Mouse (Mus musculus): Measurements from ENCODE around the gene Vmn2r9. TPM values are rescaled to one million over a fixed set of nuclear protein-coding genes. Genes with fewer than 3 reads are reported as not detected.
"Not testable (repeated sequence)": the region's sequence is repeated elsewhere in the genome, so short reads cannot be mapped to it uniquely, and the experiment has no call there.

Vmn2r9 gene
- not detected in 2 replicates for polyA plus RNA-seq (2015; fragmentation: Nextera tagmentation; extraction: Ambion mirVana)

DNA sequence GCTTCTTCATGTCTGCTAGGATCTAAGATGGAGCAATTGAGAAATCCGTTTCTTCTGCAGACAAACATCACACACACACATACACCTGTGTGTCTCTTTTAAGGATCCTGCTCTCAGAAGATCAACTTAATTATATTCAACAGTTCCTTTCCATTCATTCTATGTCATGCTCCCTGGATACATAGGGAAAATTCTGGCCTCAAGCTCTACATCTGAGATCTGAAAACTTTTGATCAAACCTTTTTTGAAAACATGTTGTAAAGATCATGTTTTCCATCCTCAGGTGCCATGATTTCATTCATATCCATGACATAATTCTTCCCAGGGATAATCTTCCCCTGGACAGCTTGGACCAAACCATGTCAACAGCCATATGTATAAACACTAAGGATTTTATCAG lies at the start of gene Vmn2r9:
Vmn2r9 (minus strand) TSS at position 101 of the 400 bp plus-strand sequence.
- H3K4me1 ChIP-seq (replicated peaks); H3K36me3 ChIP-seq (replicated peaks); H3K9ac ChIP-seq; H3K4me2 ChIP-seq; H3K27ac ChIP-seq (replicated peaks); H3K4me3 ChIP-seq (replicated peaks); H3K27me3 ChIP-seq; H3K9me3 ChIP-seq (replicated peaks); ATAC-seq (ENCODE audit: insufficient read depth): not testable (repeated sequence)
- WGBS (ENCODE audit: insufficient replicate concordance) = 35% methylated on average over 1 of the region's 1 CpGs

- not testable (repeated sequence) for H3K27me3 ChIP-seq; H3K9me3 ChIP-seq (replicated peaks); ATAC-seq (ENCODE audit: insufficient read depth); H3K27ac ChIP-seq (replicated peaks); H3K9ac ChIP-seq; H3K36me3 ChIP-seq (replicated peaks); H3K4me3 ChIP-seq (replicated peaks); H3K4me2 ChIP-seq; H3K4me1 ChIP-seq (replicated peaks)
- 3% methylated on average over 1 of the region's 1 CpGs for WGBS (ENCODE audit: insufficient replicate concordance)
These were observed 14.3 kb upstream of the Vmn2r9 start for GRCm38 (mm10) chr5:108866746-108867145.

DNA sequence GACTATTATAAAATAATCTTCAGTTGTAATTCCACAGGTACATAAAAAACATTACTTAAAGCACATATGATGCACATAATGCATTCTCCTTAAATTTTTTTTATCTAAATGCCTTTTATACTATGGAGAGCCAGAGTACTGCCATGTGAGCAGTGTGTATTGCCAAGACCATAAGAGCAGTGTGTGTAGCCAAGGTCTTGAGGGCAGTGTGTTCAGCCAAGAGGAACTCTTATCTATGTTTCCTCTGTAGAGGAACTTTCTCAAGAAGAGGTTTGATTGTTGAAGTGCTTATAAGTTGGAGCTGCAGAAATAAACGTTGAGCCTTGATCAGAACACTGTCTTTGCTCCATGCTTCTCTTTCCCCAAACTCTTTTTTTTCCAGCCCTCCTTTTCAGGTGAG lies 2.9 kb downstream of the Vmn2r9 start:
- no peaks in the 10 kb centered on the region for H3K9me3 ChIP-seq (replicated peaks)
- ATAC-seq (ENCODE audit: insufficient read depth) = no peak
- WGBS (ENCODE audit: insufficient replicate concordance) = 11% methylated on average over 1 of the region's 1 CpGs
- no peaks in the 10 kb centered on the region for H3K4me1 ChIP-seq (replicated peaks)
- no peaks in the 10 kb centered on the region for H3K36me3 ChIP-seq (replicated peaks)
- H3K27ac ChIP-seq (replicated peaks) = no peak overlapping the region
- H3K4me2 ChIP-seq = no peak overlapping the region
- H3K27me3 ChIP-seq = no peaks in the 10 kb centered on the region
- H3K4me3 ChIP-seq (replicated peaks) = no peak overlapping the region
- no peak overlapping the region for H3K9ac ChIP-seq

DNA sequence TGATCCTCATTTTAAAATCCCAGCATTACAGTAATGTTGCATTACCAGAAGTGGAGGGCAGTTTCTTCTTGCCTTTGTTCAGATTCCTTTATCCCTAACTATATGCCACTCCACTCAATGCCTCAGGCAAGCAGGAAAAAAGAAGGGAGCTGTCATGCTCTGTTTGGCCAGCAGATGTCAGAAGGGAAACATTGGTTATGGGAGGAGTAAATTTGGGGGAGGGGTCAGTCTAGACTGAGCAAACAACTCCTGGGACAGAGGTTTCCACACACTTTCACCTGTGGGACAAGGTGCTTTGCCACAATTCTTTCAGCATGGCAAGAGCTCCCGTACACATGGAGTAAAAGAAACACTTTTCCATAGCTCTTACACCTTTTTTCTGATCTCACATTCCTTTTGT lies 16.2 kb downstream of the Vmn2r9 start:
- Histone ChIP-seq H3K27ac (replicated peaks) (no peak overlapping the region), H3K9ac (no peak overlapping the region), H3K27me3 (no peaks in the 10 kb centered on the region), H3K9me3 (replicated peaks) (no peaks in the 10 kb centered on the region), H3K36me3 (replicated peaks) (no peaks in the 10 kb centered on the region), H3K4me2 (no peak overlapping the region), H3K4me3 (replicated peaks) (no peak overlapping the region), H3K4me1 (replicated peaks) (no peaks in the 10 kb centered on the region)
- peak; percentile 18; the same call in 1 of the 2 replicates for ATAC-seq (ENCODE audit: insufficient read depth)
- WGBS (ENCODE audit: insufficient replicate concordance) = 43% methylated on average over 1 of the region's 1 CpGs

DNA sequence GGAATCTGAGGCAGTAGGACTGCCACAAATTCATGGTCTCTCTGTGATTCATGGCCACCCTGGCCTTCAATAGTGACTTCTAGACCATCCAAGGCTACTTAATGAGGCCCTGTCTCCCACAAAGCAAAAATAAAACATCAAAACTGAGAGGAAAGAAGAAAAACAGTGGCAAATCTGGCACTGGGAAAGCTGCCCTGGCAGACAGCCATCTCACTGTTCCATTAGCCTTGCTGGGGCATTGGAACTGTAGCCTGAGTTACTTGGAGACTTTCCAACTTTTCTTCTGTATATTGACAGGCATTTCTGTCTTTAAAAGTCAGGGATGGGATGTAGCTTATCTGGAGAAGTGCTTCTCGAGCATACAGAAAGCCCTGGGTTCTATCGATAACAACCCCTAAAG lies 29.1 kb downstream of the Vmn2r9 start:
- Histone ChIP-seq H3K4me1 (replicated peaks) (no peaks in the 10 kb centered on the region), H3K4me3 (replicated peaks) (no peak overlapping the region), H3K9ac (no peak overlapping the region), H3K36me3 (replicated peaks) (no peaks in the 10 kb centered on the region), H3K9me3 (replicated peaks) (no peaks in the 10 kb centered on the region), H3K4me2 (no peak overlapping the region), H3K27ac (replicated peaks) (no peak overlapping the region), H3K27me3 (no peaks in the 10 kb centered on the region)
- WGBS (ENCODE audit: insufficient replicate concordance) = 65% methylated on average over 2 of the region's 2 CpGs
- ATAC-seq (ENCODE audit: insufficient read depth) = no peak

DNA sequence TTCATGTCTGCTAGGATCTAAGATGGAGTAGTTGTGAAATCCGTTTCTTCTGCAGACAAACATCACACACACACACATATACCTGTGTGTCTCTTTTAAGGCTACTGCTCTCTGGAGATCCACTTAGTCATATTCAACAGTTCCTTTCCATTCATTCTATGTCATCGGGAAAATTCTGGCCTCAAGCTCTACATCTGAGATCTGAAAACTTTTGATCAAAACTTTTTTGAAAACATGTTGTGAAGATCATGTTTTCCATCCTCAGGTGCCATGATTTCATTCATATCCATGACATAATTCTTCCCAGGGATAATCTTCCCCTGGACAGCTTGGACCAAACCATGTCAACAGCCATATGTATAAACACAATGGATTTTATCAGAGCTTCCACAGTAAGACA lies 43.7 kb downstream of the Vmn2r9 start, which contains the start of gene Vmn2r8:
Vmn2r8 (minus strand) TSS at position 101 of the 400 bp plus-strand sequence.
- H3K27me3 ChIP-seq; H3K36me3 ChIP-seq (replicated peaks); H3K27ac ChIP-seq (replicated peaks); H3K4me3 ChIP-seq (replicated peaks); H3K9me3 ChIP-seq (replicated peaks); H3K4me2 ChIP-seq; ATAC-seq (ENCODE audit: insufficient read depth); H3K9ac ChIP-seq; H3K4me1 ChIP-seq (replicated peaks): not testable (repeated sequence)
- 49% methylated on average over 2 of the region's 2 CpGs for WGBS (ENCODE audit: insufficient replicate concordance)

DNA sequence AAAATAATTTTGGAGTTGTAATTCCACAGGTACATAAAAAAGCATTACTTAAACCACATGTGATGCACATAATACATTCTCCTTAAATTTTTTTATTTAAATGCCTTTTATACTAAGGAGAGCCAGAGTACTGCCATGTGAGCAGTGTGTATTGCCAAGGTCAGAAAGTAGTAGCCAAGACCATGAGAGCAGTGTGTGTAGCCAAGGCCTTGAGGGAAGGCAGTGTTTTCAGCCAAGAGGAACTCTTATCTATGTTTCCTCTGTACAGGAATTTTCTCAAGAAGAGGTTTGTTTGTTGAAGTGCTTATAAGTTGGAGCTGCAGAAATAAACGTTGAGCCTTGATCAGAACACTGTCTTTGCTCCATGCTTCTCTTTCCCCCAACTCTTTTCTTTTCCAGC lies 48.8 kb downstream of the Vmn2r9 start:
- Histone ChIP-seq H3K27ac (replicated peaks) (no peak overlapping the region), H3K27me3 (no peaks in the 10 kb centered on the region), H3K4me1 (replicated peaks) (no peaks in the 10 kb centered on the region), H3K9me3 (replicated peaks) (no peaks in the 10 kb centered on the region), H3K4me3 (replicated peaks) (no peak overlapping the region), H3K4me2 (no peak overlapping the region), H3K36me3 (replicated peaks) (no peaks in the 10 kb centered on the region), H3K9ac (no peak overlapping the region)
- WGBS (ENCODE audit: insufficient replicate concordance) = 24% methylated on average over 1 of the region's 1 CpGs
- ATAC-seq (ENCODE audit: insufficient read depth) = no peak

DNA sequence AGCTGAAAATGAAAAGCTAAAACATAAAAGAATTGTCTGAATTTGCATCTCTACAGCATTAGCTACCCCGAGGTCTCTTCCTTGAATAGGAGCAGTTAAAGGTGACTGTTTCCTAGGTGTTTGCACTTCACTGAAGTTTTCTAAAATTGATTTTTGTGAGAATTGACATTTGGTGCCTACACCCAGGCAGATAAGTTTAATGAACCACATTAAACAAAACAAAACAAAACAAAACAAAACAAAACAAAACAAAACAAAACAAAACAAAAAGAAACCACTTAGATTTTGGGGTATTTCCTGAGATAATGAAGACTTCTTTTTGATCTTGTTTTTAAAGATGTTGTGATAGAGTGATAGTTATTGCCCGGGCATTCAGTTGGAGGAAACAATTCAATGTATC lies 57.1 kb downstream of the Vmn2r9 start, which contains the start of gene Tmed11:
Tmed11 (minus strand) TSS at position 101 of the 400 bp plus-strand sequence.
- not testable (repeated sequence) for H3K9me3 ChIP-seq (replicated peaks); H3K36me3 ChIP-seq (replicated peaks); H3K27me3 ChIP-seq; H3K9ac ChIP-seq; ATAC-seq (ENCODE audit: insufficient read depth); H3K27ac ChIP-seq (replicated peaks); H3K4me2 ChIP-seq; H3K4me3 ChIP-seq (replicated peaks); H3K4me1 ChIP-seq (replicated peaks)
- 40% methylated on average over 2 of the region's 2 CpGs for WGBS (ENCODE audit: insufficient replicate concordance)

- H3K9ac ChIP-seq; H3K27me3 ChIP-seq; H3K4me2 ChIP-seq; H3K36me3 ChIP-seq (replicated peaks); ATAC-seq (ENCODE audit: insufficient read depth); H3K9me3 ChIP-seq (replicated peaks); H3K4me3 ChIP-seq (replicated peaks); H3K4me1 ChIP-seq (replicated peaks); H3K27ac ChIP-seq (replicated peaks): not testable (repeated sequence)
- 32% methylated on average over 1 of the region's 1 CpGs for WGBS (ENCODE audit: insufficient replicate concordance)
These were observed 62.0 kb downstream of the Vmn2r9 start for GRCm38 (mm10) chr5:108790385-108790784.

Other genes starting within 250 kb of the Vmn2r9 start
- 26.6 and 26.8 TPM in 2 replicates for gene Gak, start 222.8 kb downstream of the Vmn2r9 start, polyA plus RNA-seq (2015; fragmentation: Nextera tagmentation; extraction: Ambion mirVana)
- gene Tmem175, start 222.8 kb downstream of the Vmn2r9 start, polyA plus RNA-seq (2015; fragmentation: Nextera tagmentation; extraction: Ambion mirVana) = 10.5 and 11.9 TPM in 2 replicates
- 4.2 and 5.8 TPM in 2 replicates for gene Idua, start 192.3 kb downstream of the Vmn2r9 start, polyA plus RNA-seq (2015; fragmentation: Nextera tagmentation; extraction: Ambion mirVana)
- gene Dgkq, start 182.9 kb downstream of the Vmn2r9 start, polyA plus RNA-seq (2015; fragmentation: Nextera tagmentation; extraction: Ambion mirVana) = 2.7 and 3.1 TPM in 2 replicates
- 18.6 and 22.2 TPM in 2 replicates for gene Slc26a1, start 177.0 kb downstream of the Vmn2r9 start, polyA plus RNA-seq (2015; fragmentation: Nextera tagmentation; extraction: Ambion mirVana)
- 9.2 and 9.6 TPM in 2 replicates for gene Fgfrl1, start 160.2 kb downstream of the Vmn2r9 start, polyA plus RNA-seq (2015; fragmentation: Nextera tagmentation; extraction: Ambion mirVana)
- 3.4 and 3.5 TPM in 2 replicates for gene Rnf212, start 77.6 kb downstream of the Vmn2r9 start, polyA plus RNA-seq (2015; fragmentation: Nextera tagmentation; extraction: Ambion mirVana)
- gene Tmed11, start 57.2 kb downstream of the Vmn2r9 start, polyA plus RNA-seq (2015; fragmentation: Nextera tagmentation; extraction: Ambion mirVana) = not detected in 2 replicates
- gene Vmn2r8, start 43.8 kb downstream of the Vmn2r9 start, polyA plus RNA-seq (2015; fragmentation: Nextera tagmentation; extraction: Ambion mirVana) = not detected in 2 replicates
- not detected in 2 replicates for gene Vmn2r10, start 153.9 kb upstream of the Vmn2r9 start, polyA plus RNA-seq (2015; fragmentation: Nextera tagmentation; extraction: Ambion mirVana)
- gene Vmn2r11, start 207.0 kb upstream of the Vmn2r9 start, polyA plus RNA-seq (2015; fragmentation: Nextera tagmentation; extraction: Ambion mirVana) = not detected in 2 replicates
- gene Vmn2r12, start 245.3 kb upstream of the Vmn2r9 start, polyA plus RNA-seq (2015; fragmentation: Nextera tagmentation; extraction: Ambion mirVana) = not detected in 2 replicates